Mouse (Mus musculus) liver, embryonic 12.5 days (tissue): ENCODE results near the gene Lrrc41. TPM values are rescaled to one million over a fixed set of nuclear protein-coding genes. Genes with fewer than 3 reads are reported as not detected.

Experiments
- ATAC-seq: fragments of 200-750 bp; cut with Nextera tagmentation; 2 replicates; pipeline ENCODE4 v1.8.0; 2017; ENCODE audit warnings: moderate number of reproducible peaks, mild to moderate bottlenecking, moderate library complexity
- H3K27ac ChIP-seq: fragments of 300-500 bp; sonication (generic); 2 replicates; pipeline ENCODE4 v1.5.1; 2016; ENCODE audit warnings: mild to moderate bottlenecking
- H3K27me3 ChIP-seq: fragments of 300-500 bp; sonication (generic); replicated peaks from 2 replicates; pipeline ENCODE4 v1.6.1; 2016; ENCODE audit warnings: mild to moderate bottlenecking, moderate library complexity
- H3K36me3 ChIP-seq: fragments of 300-500 bp; sonication (generic); 2 replicates; pipeline ENCODE4 v1.6.1; 2016; ENCODE audit warnings: mild to moderate bottlenecking, moderate library complexity
- H3K4me1 ChIP-seq: fragments of 300-500 bp; sonication (generic); 2 replicates; pipeline ENCODE4 v1.6.1; 2016
- H3K4me2 ChIP-seq: fragments of 300-500 bp; sonication (generic); 2 replicates; pipeline ENCODE4 v1.6.1; 2016; ENCODE audit warnings: mild to moderate bottlenecking, moderate library complexity
- H3K4me3 ChIP-seq: fragments of 300-500 bp; sonication (generic); 2 replicates; pipeline ENCODE4 v1.5.1; 2016; ENCODE audit warnings: mild to moderate bottlenecking, moderate library complexity
- H3K9ac ChIP-seq: fragments of 300-500 bp; sonication (generic); 2 replicates; pipeline ENCODE4 v1.6.1; 2016; ENCODE audit warnings: mild to moderate bottlenecking, moderate library complexity
- H3K9me3 ChIP-seq: fragments of 300-500 bp; sonication (generic); replicated peaks from 2 replicates; pipeline ENCODE4 v1.6.1; 2016; ENCODE audit warnings: mild to moderate bottlenecking, moderate library complexity
- WGBS: fragments of 180-500 bp; shearing (Covaris S2); methylation state at CpG from one replicate; pipeline ENCODE4 v1.1.7; 2016; ENCODE audit not compliant: insufficient replicate concordance; 5-methylcytosine and 5-hydroxymethylcytosine counted together
- polyA plus RNA-seq: library from polyadenylated mRNA; unstranded; fragments of >200 nt; fragmentation: Nextera tagmentation; extraction: Ambion mirVana; gene quantifications from 2 replicates; pipeline ENCODE4 v1.2.1, GENCODE M21; 2016

Gene Lrrc41
- polyA plus RNA-seq, 1 experiment from 2014 or later, result 42.2 TPM

DNA sequence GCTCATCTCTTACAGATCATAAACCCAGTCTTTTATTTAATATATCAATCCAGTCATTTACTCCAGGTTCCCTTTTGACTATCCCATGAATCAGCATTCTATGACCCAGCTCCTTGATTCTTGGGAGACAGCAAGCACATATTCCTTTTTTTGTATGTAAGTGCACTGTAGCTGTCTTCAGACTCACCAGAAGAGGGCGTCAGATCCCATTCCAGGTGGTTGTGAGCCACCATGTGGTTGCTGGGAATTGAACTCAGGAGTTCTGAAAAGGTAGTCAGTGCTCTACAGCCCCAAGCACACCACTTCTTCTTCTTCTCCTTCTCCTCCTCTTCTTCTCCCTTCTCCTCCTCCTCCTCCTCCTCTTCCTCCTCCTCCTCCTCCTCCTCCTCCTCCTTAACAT is 17.5 kb upstream of the Lrrc41 start:
- Histone ChIP-seq H3K4me3 (no peak overlapping the region), H3K4me2 (no peak overlapping the region), H3K27ac (no peak overlapping the region), H3K27me3 (no peaks in the 10 kb centered on the region), H3K9ac (no peak overlapping the region), H3K36me3 (no peaks in the 10 kb centered on the region), H3K4me1 (peaks cover 14% of the 10 kb centered on the region), H3K9me3 (no peaks in the 10 kb centered on the region)
- no peak for ATAC-seq
- 5% methylated on average over 1 of the region's 1 CpGs for WGBS

DNA sequence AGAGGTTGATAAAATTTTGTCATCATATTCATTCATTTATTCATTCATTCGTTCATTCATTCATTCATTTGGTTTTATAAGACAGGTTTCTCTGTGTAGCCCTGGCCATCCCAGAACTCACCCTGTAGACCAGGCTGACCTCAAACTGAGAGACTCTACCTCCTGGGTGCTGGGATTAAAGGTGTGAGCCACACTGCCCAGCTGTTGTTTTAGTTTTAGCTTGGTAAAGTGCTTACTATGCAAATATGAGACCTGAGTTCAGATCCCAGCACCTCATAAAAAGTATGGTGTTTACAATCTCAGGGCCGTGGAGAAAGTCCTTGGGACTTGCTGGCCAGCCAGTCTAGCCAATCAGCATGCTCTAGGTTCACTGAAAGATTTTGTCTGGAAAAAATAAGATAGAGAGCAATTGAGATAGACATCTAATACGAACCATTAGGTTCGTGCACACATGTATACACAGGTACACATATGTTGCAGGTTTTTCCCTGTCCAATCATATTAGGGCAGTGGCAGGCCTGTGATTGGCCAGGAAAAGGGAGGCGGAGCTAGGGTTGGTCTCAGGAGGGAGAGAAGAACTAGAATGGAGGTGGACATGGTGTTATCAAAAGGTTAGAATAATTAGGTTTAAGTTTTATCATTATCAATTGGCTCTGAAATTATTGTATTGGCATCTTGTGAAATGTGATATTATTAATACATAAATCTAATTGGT is 15.9 kb upstream of the Lrrc41 start:
- Histone ChIP-seq H3K36me3 (no peaks in the 10 kb centered on the region), H3K9ac (no peak overlapping the region), H3K9me3 (no peaks in the 10 kb centered on the region), H3K4me1 (peaks cover 12% of the 10 kb centered on the region), H3K4me3 (no peak overlapping the region), H3K4me2 (no peak overlapping the region), H3K27ac (no peak overlapping the region), H3K27me3 (no peaks in the 10 kb centered on the region)
- 61% methylated on average over 5 of the region's 5 CpGs for WGBS
- no peak for ATAC-seq

DNA sequence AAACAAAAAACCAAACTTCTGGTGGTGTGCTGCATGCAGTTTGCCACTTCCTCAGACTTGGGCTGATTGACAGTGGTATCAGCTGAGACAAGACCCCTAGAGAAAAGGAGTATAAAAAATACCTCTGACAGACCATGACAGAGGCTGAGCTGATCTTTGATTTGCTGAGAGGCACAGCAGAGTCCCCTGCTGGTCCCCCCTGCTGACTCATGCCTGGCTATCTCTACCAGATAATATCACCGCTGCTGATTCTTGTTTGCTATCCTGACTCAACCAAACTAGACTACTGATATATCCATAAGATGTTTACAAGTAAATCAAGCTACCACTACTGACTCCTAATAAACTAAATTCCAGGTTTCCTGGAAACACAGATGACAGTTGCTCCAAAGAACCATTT is 11.2 kb upstream of the Lrrc41 start:
- ATAC-seq, result peak; percentile 59; the same call in 1 of the 2 replicates
- H3K4me2 ChIP-seq, result no peak overlapping the region
- WGBS, result 14% methylated on average over 1 of the region's 1 CpGs
- H3K36me3 ChIP-seq, result peaks cover 43% of the 10 kb centered on the region
- no peak overlapping the region for H3K27ac ChIP-seq
- H3K27me3 ChIP-seq, result no peaks in the 10 kb centered on the region
- H3K9me3 ChIP-seq, result no peaks in the 10 kb centered on the region
- H3K4me3 ChIP-seq, result no peak overlapping the region
- H3K4me1 ChIP-seq, result peaks cover 10% of the 10 kb centered on the region
- H3K9ac ChIP-seq, result no peak overlapping the region

DNA sequence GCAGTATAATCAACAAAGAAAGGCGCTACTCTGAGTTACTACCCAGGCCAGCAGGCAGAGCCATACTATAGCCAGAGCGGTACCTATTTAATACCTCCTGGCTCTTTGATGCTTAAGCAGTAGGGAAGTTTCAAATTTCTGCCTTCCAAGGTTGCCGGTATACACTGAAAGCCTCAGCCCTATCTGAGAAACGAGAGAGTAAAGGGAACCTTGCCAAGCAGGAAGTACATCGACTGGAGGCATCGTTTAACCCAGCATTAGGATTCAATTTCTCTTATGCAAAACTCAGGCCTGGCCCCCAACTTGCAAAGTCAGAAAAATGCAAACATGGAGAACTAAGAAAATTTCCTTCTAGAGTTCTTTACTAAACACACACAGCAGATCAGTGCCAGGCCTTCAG is 5.0 kb upstream of the Lrrc41 start:
- no peaks in the 10 kb centered on the region for H3K9me3 ChIP-seq
- no peak overlapping the region for H3K9ac ChIP-seq
- WGBS, result 79% methylated on average over 6 of the region's 6 CpGs
- ATAC-seq, result no peak
- no peak overlapping the region for H3K4me3 ChIP-seq
- H3K4me2 ChIP-seq, result no peak overlapping the region
- peaks cover 29% of the 10 kb centered on the region for H3K4me1 ChIP-seq
- H3K27ac ChIP-seq, result no peak overlapping the region
- peaks cover 61% of the 10 kb centered on the region for H3K36me3 ChIP-seq
- no peaks in the 10 kb centered on the region for H3K27me3 ChIP-seq

DNA sequence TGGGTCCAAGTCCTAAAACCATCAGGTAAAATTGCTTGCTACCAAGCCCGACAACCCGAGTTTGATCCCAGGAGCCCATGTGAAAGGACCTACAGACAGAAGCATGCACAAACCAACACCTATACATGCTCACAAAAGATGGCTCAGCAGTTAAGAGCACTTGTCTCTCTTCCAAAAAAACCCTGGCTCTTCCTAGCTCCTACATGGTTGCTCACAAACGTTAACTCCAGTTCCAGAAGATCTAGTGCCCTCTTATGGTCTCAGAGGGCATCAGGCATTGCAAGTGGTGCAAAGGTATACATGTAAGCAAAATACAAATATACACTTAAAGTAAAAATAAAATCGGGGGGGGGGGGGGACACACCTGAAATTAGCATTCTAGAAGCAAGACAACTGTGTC is 1.9 kb upstream of the Lrrc41 start:
- Histone ChIP-seq H3K9ac (peak overlapping the region; percentile 99), H3K36me3 (peaks cover 34% of the 10 kb centered on the region), H3K9me3 (no peaks in the 10 kb centered on the region), H3K4me1 (peaks cover 45% of the 10 kb centered on the region), H3K27ac (no peak overlapping the region), H3K4me3 (peak overlapping the region; percentile 96), H3K4me2 (peak overlapping the region; percentile 89), H3K27me3 (no peaks in the 10 kb centered on the region)
- WGBS, result 44% methylated on average over 4 of the region's 4 CpGs
- no peak for ATAC-seq

DNA sequence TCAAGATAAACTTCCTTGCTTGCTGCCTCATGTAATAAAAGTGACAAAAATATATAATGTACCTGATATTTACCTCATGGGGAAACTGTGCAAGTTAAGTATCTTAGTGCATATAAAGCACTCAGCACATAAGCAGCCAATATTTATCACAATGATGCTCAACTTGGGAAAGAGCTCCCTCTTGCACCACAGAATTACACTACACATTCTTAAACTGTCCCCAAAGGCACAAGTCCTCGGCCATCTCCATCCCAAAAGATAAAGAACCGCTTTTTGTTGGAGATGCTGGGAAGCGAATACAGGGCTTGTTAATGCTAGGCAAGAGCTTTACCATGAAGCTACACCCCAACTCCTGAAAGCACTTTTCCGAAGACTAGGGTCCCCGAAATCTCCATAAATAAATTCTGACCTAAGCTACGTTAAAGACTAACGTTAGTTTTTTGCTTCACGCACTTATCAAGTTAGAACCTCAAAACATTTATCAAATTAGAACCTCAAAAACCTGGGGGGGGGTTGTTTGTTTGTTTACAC is 859 bp upstream of the Lrrc41 start:
- no peaks in the 10 kb centered on the region for H3K27me3 ChIP-seq
- H3K36me3 ChIP-seq, result peaks cover 31% of the 10 kb centered on the region
- 2% methylated on average over 8 of the region's 8 CpGs for WGBS
- peak overlapping the region; percentile 99 for H3K9ac ChIP-seq
- no peak for ATAC-seq
- peak overlapping the region; percentile 96 for H3K4me3 ChIP-seq
- H3K4me2 ChIP-seq, result peak overlapping the region; percentile 89
- peaks cover 48% of the 10 kb centered on the region for H3K4me1 ChIP-seq
- no peaks in the 10 kb centered on the region for H3K9me3 ChIP-seq
- peak overlapping the region; percentile 97 for H3K27ac ChIP-seq

DNA sequence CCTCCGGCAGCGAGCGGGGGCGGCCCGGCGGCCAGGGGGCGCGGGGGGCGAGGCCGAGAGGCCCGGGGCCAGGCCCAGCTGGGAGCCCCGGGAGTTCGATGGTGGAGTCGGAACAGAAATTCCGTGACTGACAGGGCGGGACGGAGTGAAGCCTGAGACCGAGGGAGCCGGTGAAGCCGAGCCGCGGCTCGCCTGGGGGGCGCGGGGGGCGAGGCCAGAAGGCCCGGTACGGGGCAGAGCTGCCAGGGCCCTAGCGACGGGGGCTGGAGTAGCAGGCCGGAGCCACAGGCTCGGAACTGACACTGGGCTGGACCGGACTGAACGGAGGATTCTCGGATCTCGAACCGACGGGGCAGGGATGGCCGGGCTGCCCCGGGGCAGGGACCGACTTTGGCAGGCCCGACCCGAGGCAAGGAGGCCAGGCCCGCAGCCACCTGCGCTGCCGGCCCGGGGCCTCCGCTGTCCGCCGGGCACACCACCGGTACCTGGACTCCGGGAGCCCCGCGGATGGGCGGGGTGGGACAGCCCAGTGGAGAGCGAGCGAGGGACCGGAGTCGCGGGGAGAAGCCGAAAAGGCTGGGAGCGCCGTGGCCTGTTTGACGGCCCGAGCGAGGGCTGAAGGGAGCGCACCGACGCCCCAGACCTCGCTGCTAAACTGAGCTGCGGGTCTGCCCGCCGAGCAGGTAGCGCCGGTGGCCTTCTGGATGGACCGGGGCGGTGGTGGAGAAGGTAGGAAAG is 731 bp downstream of the Lrrc41 start:
- 2% methylated on average over 75 of the region's 77 CpGs for WGBS
- Histone ChIP-seq H3K4me3 (peak overlapping the region; percentile 96), H3K36me3 (peaks cover 31% of the 10 kb centered on the region), H3K27me3 (no peaks in the 10 kb centered on the region), H3K4me1 (peaks cover 48% of the 10 kb centered on the region), H3K27ac (peak overlapping the region; percentile 97), H3K9ac (peak overlapping the region; percentile 99), H3K9me3 (no peaks in the 10 kb centered on the region), H3K4me2 (peak overlapping the region; percentile 89)
- ATAC-seq, result peak; percentile 53

DNA sequence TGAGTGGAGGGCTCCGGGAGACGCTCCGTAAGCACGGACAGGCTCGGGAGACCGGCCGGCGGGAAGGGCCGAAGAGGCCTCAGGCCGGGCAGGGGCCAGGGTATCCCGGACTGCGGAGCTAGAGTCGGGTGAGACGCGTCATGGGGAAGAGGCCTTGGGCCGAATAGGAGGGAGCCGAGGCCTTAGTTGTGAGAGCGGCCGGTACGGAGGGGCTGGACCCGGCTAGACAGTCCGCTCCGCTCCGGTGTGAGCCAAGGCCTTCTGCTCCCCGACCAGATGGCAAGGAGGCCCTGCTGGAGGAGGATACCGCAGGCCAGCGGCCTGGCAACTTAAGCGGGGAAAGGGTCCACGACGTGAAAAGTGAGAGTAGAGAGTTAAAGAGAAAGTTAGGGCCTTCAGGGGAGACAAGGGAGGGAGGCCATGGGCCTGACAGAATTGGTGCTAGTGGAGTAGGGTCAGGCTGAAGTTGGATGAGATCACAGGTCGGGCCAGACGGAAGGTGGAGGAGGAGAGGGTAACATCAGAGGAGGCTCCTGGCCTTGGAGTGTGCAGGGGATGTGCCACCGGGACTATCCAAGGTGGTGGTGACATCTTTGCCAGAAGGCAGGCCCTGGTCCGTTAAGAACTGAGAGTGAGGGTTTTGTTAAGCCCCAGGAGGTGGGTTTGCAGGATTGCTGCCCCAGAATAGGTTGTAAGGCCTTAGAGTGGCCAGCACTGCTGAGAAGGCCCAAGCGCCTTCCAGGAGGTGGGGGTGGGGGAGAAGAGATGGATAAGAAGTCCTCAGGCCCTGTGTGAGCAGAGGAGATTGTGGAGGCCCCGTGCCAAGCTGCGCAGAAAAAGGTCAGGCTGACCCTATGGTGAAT is 1.5 kb downstream of the Lrrc41 start:
- 1% methylated on average over 37 of the region's 37 CpGs for WGBS
- Histone ChIP-seq H3K4me1 (peaks cover 43% of the 10 kb centered on the region), H3K4me2 (peak overlapping the region; percentile 89), H3K9ac (peak overlapping the region; percentile 99), H3K27ac (peak overlapping the region; percentile 97), H3K36me3 (peaks cover 33% of the 10 kb centered on the region), H3K9me3 (no peaks in the 10 kb centered on the region), H3K4me3 (peak overlapping the region; percentile 96), H3K27me3 (no peaks in the 10 kb centered on the region)
- ATAC-seq, result peak; percentile 35

DNA sequence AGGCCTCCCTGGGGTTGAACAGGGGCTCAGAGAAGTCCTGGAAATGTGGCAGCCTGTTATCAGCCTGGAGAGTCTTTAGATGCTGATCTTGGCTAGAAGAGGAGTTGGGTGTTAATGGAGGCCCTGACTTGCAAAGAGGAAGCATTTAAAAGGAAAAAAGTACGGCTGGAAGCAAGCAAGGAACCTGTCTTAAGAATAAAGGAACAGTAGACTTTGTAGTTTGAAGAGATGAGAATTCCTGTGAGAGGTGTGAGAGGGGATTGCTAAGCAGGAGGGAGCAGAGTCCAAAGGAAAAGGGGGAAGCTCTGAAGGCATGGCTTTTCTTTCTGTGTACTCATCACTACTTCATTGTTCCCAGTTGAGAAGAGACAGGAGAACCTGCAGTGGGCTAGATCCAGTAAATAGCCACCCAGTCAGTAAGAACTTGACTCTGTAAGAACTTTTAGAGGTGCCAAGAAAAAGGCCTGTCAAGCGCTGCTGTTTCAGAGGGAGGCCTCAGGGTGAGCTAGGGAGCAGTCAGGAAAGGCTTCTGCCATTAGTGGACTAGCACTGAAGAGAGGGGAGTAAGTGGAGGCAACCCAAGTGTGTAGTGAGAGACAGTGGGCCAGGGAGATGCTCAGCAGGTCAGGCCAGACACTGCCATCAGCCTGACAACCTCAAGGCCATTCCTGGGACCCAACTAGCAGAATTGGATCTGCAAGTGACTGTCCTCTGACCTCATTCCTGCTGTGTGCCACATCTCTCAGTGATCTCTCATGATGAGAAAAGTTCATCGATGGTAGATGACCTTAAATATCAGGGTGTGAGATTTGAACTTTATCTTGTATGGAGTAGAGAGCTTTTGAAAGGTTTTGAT is 2.4 kb downstream of the Lrrc41 start:
- H3K9ac ChIP-seq, result peak overlapping the region; percentile 99
- H3K27me3 ChIP-seq, result no peaks in the 10 kb centered on the region
- H3K9me3 ChIP-seq, result no peaks in the 10 kb centered on the region
- no peak for ATAC-seq
- H3K4me1 ChIP-seq, result peaks cover 38% of the 10 kb centered on the region
- H3K4me3 ChIP-seq, result peak overlapping the region; percentile 96
- peak overlapping the region; percentile 97 for H3K27ac ChIP-seq
- H3K4me2 ChIP-seq, result peak overlapping the region; percentile 89
- peaks cover 42% of the 10 kb centered on the region for H3K36me3 ChIP-seq
- WGBS, result 30% methylated on average over 3 of the region's 3 CpGs

DNA sequence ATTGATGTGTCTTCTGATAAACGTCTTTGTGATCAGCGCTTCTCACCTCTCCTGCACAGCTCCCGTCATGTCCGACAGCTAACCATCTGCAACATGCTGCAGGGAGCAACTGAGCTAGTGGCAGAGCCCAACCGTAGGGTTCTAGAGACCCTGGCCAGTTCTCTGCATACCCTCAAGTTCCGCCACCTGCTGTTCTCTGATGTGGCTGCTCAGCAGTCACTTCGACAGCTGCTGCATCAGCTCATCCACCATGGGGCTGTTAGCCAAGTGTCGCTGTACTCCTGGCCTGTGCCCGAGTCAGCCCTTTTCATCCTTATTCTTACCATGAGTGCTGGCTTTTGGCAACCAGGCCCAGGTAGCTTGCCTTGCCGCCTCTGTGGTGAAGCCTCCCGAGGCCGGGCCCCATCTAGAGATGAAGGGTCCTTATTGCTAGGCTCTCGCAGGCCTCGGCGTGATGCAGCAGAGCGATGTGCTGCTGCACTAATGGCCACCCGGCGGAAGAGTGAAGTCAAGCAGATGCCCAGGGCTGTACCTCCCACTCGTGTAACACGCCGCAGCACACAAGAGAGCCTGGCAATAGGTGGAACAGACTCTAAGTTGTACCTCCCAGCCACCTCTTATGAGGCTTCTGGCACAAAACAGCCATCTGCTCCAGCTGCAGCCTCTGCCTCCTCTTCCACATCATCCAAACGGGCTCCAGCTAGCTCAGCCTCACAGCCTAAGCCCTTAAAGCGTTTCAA is 13.6 kb downstream of the Lrrc41 start:
- WGBS, result 85% methylated on average over 23 of the region's 23 CpGs

More for the DNA sequence above, 13.6 kb downstream of the Lrrc41 start:
- Histone ChIP-seq H3K4me2 (no peak overlapping the region), H3K36me3 (peaks cover 96% of the 10 kb centered on the region), H3K4me1 (no peaks in the 10 kb centered on the region), H3K9me3 (no peaks in the 10 kb centered on the region), H3K9ac (no peak overlapping the region), H3K27me3 (no peaks in the 10 kb centered on the region), H3K27ac (no peak overlapping the region), H3K4me3 (no peak overlapping the region)
- no peak for ATAC-seq
